In genomic region chr7:16366133-16366646, GRCm38 (mm10) we compare ENCODE assay signal across 10 mouse cellular contexts. TPM values are rescaled to one million over a fixed set of nuclear protein-coding genes. Genes with fewer than 3 reads are reported as not detected.
DNase-seq lines count a peak whose midpoint lies in the region; ATAC-seq and TF ChIP-seq lines count a peak whose summit lies in the region.
"Had no signal": no experiment of that assay in that cellular context is flagged by ENCODE, and none has a peak within 500 bp of the region (broad histone marks: within the 10 kb centered on the region; RNA-seq: fewer than 3 reads in every experiment).

No protein-coding gene starts in this region.

- peak overlapping the region; percentile 13 for H3K27ac ChIP-seq in kidney, adult 2 months (ENCODE audit: insufficient read depth, low read depth, low read length)
- no peak overlapping the region for H3K27ac ChIP-seq in kidney, embryonic 14.5 days (ENCODE audit: low read depth, low read length)
- peak overlapping the region; percentile 88 for H3K27ac ChIP-seq in intestine, embryonic 16.5 days (ENCODE audit: low read length)
- peak overlapping the region; percentile 79; the same call in 1 of the 2 replicates for H3K27ac ChIP-seq in neural tube, embryonic 13.5 days (replicated peaks)
- no peak overlapping the region for H3K27ac ChIP-seq in layer of hippocampus, adult 2 months
- H3K27ac ChIP-seq: liver, embryonic 15.5 days had no signal

- WGBS in kidney, adult 2 months: 52% methylated on average over 10 of the region's 10 CpGs
- 47% methylated on average over 10 of the region's 10 CpGs for WGBS in kidney, embryonic 14.5 days
- WGBS in intestine, embryonic 16.5 days: 66% methylated on average over 10 of the region's 10 CpGs
- 34% methylated on average over 10 of the region's 10 CpGs for WGBS in neural tube, embryonic 13.5 days

- no peaks in the 10 kb centered on the region for H3K27me3 ChIP-seq in kidney, adult 2 months (replicated peaks; ENCODE audit: control insufficient read depth, insufficient read depth, low read length)
- no peaks in the 10 kb centered on the region for H3K27me3 ChIP-seq in kidney, embryonic 14.5 days (ENCODE audit: control insufficient read depth, insufficient read depth, low read length)
- no peaks in the 10 kb centered on the region for H3K27me3 ChIP-seq in intestine, embryonic 16.5 days (replicated peaks; ENCODE audit: control insufficient read depth, insufficient read depth, low read length)
- no peaks in the 10 kb centered on the region for H3K27me3 ChIP-seq in neural tube, embryonic 13.5 days
- H3K27me3 ChIP-seq: liver, embryonic 15.5 days had no signal

- peak; percentile 46 for DNase-seq in kidney, adult 2 months
- DNase-seq in NIH3T3 (ENCODE audit: low read depth): peak; percentile 62
- no peak for DNase-seq in yolk sac, embryonic 10.5 days (ENCODE audit: low spot score)
- no peak for DNase-seq in layer of hippocampus, adult 2 months (ENCODE audit: low spot score in 2 of 2)
- no peak for DNase-seq in layer of hippocampus, postnatal 25 days (ENCODE audit: extremely low spot score in 1 of 2, low spot score in 1 of 2)

- no peaks in the 10 kb centered on the region for H3K9me3 ChIP-seq in kidney, embryonic 14.5 days (ENCODE audit: control insufficient read depth, low read length)
- H3K9me3 ChIP-seq in intestine, embryonic 16.5 days (ENCODE audit: control insufficient read depth, low read length): no peaks in the 10 kb centered on the region
- no peaks in the 10 kb centered on the region for H3K9me3 ChIP-seq in neural tube, embryonic 13.5 days
- H3K9me3 ChIP-seq: hindbrain, embryonic 13.5 days; liver, embryonic 15.5 days had no signal

- H3K4me3 ChIP-seq in kidney, adult 2 months (ENCODE audit: insufficient read depth, low read depth, low read length): no peak overlapping the region
- H3K4me3 ChIP-seq in kidney, embryonic 14.5 days (ENCODE audit: low read length): no peak overlapping the region
- no peak overlapping the region for H3K4me3 ChIP-seq in intestine, embryonic 16.5 days (ENCODE audit: low read length)
- H3K4me3 ChIP-seq in neural tube, embryonic 13.5 days: no peak overlapping the region
- no peak overlapping the region for H3K4me3 ChIP-seq in layer of hippocampus, adult 2 months
- H3K4me3 ChIP-seq: hindbrain, embryonic 13.5 days; liver, embryonic 15.5 days had no signal

- no peak overlapping the region for H3K9ac ChIP-seq in kidney, embryonic 14.5 days (ENCODE audit: low read depth, low read length)
- no peak overlapping the region for H3K9ac ChIP-seq in intestine, embryonic 16.5 days (ENCODE audit: low read depth, low read length)
- no peak overlapping the region for H3K9ac ChIP-seq in neural tube, embryonic 13.5 days
- H3K9ac ChIP-seq: hindbrain, embryonic 13.5 days; liver, embryonic 15.5 days had no signal

- TF ChIP-seq CTCF in kidney, adult 2 months (conservative IDR thresholded peaks at IDR 0.05; ENCODE audit: insufficient read depth, insufficient read length, low read depth, low read length): no peak
- TF ChIP-seq CTCF in layer of hippocampus, adult 2 months (conservative IDR thresholded peaks at IDR 0.05): no peak

- TF ChIP-seq POLR2A in kidney, adult 2 months (IDR thresholded peaks at IDR 0.05; ENCODE audit: low read depth, low read length): no peak

- H3K36me3 ChIP-seq in kidney, adult 2 months (ENCODE audit: control insufficient read depth, insufficient read depth, low read length): peaks cover 4% of the 10 kb centered on the region; the same call in 1 of the 2 replicates
- peaks cover 92% of the 10 kb centered on the region for H3K36me3 ChIP-seq in kidney, embryonic 14.5 days (ENCODE audit: control insufficient read depth, insufficient read depth, low read length)
- H3K36me3 ChIP-seq in intestine, embryonic 16.5 days (ENCODE audit: control insufficient read depth, insufficient read depth, low read length): peaks cover 8% of the 10 kb centered on the region
- H3K36me3 ChIP-seq in neural tube, embryonic 13.5 days: peaks cover 86% of the 10 kb centered on the region

- peaks cover 24% of the 10 kb centered on the region for H3K4me1 ChIP-seq in kidney, adult 2 months (ENCODE audit: control insufficient read depth, insufficient read depth, low read length)
- no peaks in the 10 kb centered on the region for H3K4me1 ChIP-seq in kidney, embryonic 14.5 days (ENCODE audit: control insufficient read depth, insufficient read depth, low read length)
- H3K4me1 ChIP-seq in intestine, embryonic 16.5 days (ENCODE audit: control insufficient read depth, insufficient read depth, low read length): peaks cover 21% of the 10 kb centered on the region
- H3K4me1 ChIP-seq in neural tube, embryonic 13.5 days (replicated peaks): peaks cover 53% of the 10 kb centered on the region

- ATAC-seq in kidney, embryonic 14.5 days (ENCODE audit: low FRiP score, low TSS enrichment): no peak
- ATAC-seq in intestine, embryonic 16.5 days: peak; percentile 19; the same call in 1 of the 2 replicates
- no peak for ATAC-seq in neural tube, embryonic 13.5 days (ENCODE audit: low read depth)

- no peak overlapping the region for H3K4me2 ChIP-seq in kidney, embryonic 14.5 days (replicated peaks; ENCODE audit: low read depth, low read length)
- no peak overlapping the region for H3K4me2 ChIP-seq in intestine, embryonic 16.5 days (ENCODE audit: low read depth, low read length)
- H3K4me2 ChIP-seq in neural tube, embryonic 13.5 days: no peak overlapping the region
- H3K4me2 ChIP-seq: hindbrain, embryonic 13.5 days; liver, embryonic 15.5 days had no signal

RNA-seq across cellular contexts. Expression of gene Sae1, which starts 21.4 kb away (rescaled TPM):
- 23.0 and 29.2 TPM in 2 replicates for polyA plus RNA-seq in kidney, adult 2 months (2012; rRNA removed)
- 241 and 323 TPM in 2 replicates for polyA plus RNA-seq in kidney, embryonic 14.5 days (2014; fragmentation: Nextera tagmentation; extraction: Ambion mirVana)
- polyA plus RNA-seq in intestine, embryonic 16.5 days (2015; fragmentation: Nextera tagmentation; extraction: Ambion mirVana): 238 and 263 TPM in 2 replicates
- polyA plus RNA-seq in neural tube, embryonic 13.5 days (2015; fragmentation: Nextera tagmentation; extraction: Ambion mirVana): 264 and 281 TPM in 2 replicates
- 10 to 100 TPM; 89.8 to 90.7 TPM for total RNA-seq in layer of hippocampus, adult 2 months (2021)
- total RNA-seq in layer of hippocampus, postnatal 25 days (2021): 100 to 1,000 TPM in 1 of 2 experiments, 10 to 100 TPM in 1; 90.9 to 105 TPM

RNA-seq across cellular contexts. Expression of gene Zc3h4, which starts 34.5 kb away (rescaled TPM):
- 23.9 and 25.9 TPM in 2 replicates for polyA plus RNA-seq in kidney, adult 2 months (2012; rRNA removed)
- 16.7 and 23.6 TPM in 2 replicates for polyA plus RNA-seq in kidney, embryonic 14.5 days (2014; fragmentation: Nextera tagmentation; extraction: Ambion mirVana)
- 9.6 and 11.1 TPM in 2 replicates for polyA plus RNA-seq in intestine, embryonic 16.5 days (2015; fragmentation: Nextera tagmentation; extraction: Ambion mirVana)
- 16.8 and 19.9 TPM in 2 replicates for polyA plus RNA-seq in neural tube, embryonic 13.5 days (2015; fragmentation: Nextera tagmentation; extraction: Ambion mirVana)
- total RNA-seq in layer of hippocampus, adult 2 months (2021): 10 to 100 TPM; 62.4 to 64.4 TPM
- total RNA-seq in layer of hippocampus, postnatal 25 days (2021): 10 to 100 TPM; 54.0 to 59.3 TPM

RNA-seq across cellular contexts. Expression of gene Bbc3, which starts 58.0 kb away (rescaled TPM):
- polyA plus RNA-seq in kidney, adult 2 months (2012; rRNA removed): 5.1 and 5.2 TPM in 2 replicates
- polyA plus RNA-seq in kidney, embryonic 14.5 days (2014; fragmentation: Nextera tagmentation; extraction: Ambion mirVana): 8.6 and 13.8 TPM in 2 replicates
- 6.2 and 6.6 TPM in 2 replicates for polyA plus RNA-seq in intestine, embryonic 16.5 days (2015; fragmentation: Nextera tagmentation; extraction: Ambion mirVana)
- polyA plus RNA-seq in neural tube, embryonic 13.5 days (2015; fragmentation: Nextera tagmentation; extraction: Ambion mirVana): 22.4 and 22.8 TPM in 2 replicates
- total RNA-seq in layer of hippocampus, adult 2 months (2021): 10 to 100 TPM; 12.5 to 14.9 TPM
- 10 to 100 TPM; 14.0 to 20.0 TPM for total RNA-seq in layer of hippocampus, postnatal 25 days (2021)

Comparison
In these comparisons a context has a peak if more than half of its experiments do, and no peak if none do; other contexts are left out.
1. H3K27ac ChIP-seq: peak in kidney, adult 2 months (single experiment), intestine, embryonic 16.5 days (single experiment) and neural tube, embryonic 13.5 days (single experiment); none in kidney, embryonic 14.5 days (single experiment) and layer of hippocampus, adult 2 months (single experiment).
2. DNase-seq: peak in kidney, adult 2 months (single experiment) and NIH3T3 (single experiment); none in yolk sac, embryonic 10.5 days (single experiment), layer of hippocampus, adult 2 months (0 of 2) and layer of hippocampus, postnatal 25 days (0 of 2).